In the genomic region with DNA sequence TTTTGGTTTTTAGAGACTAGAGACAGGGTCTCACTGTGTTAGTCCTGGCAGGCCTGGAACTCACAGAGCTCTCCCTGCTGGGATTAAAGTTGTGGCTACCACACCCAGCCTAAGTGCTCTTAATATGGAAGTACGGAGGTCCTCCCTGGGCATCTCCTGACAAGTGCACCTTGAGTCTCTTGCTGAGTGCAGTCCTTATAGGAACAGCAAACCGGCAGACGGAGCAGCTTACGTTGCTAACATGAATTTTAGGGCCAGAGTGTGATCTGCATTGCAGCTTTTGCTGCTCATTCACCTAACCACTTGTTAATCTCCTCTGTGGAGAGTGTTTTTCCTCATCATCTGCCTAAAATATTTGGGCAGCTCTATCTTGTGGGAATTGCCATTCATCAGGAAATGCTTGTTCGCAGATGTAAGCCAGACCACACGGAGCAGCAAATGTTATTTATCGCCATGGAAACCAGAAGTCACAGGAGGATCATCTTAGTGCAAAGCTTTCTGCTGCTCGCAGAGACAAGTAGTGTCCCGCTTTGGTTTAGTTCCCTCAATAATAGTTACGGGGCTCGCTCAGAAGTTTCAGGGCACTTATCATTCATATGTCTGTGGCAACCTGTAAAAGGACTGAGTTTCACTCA, we compare ENCODE assay signal across 8 mouse cellular contexts.
DNase-seq lines count a peak whose midpoint lies in the region; ATAC-seq lines count a peak whose summit lies in the region.

No protein-coding gene starts in this region.

- 0 out of 2 replicates have a peak, but pooled peaks cover 5% of the 10 kb centered on the region for H3K9me3 ChIP-seq in heart, embryonic 12.5 days (replicated peaks)
- no peaks in the 10 kb centered on the region for H3K9me3 ChIP-seq in midbrain, embryonic 14.5 days (ENCODE audit: control insufficient read depth, low read length)

- peak; percentile 64; the same call in 1 of the 2 replicates for ATAC-seq in heart, embryonic 12.5 days (ENCODE audit: insufficient number of reproducible peaks, low FRiP score)
- ATAC-seq in midbrain, embryonic 14.5 days (ENCODE audit: low FRiP score, low TSS enrichment), result no peak
- no peak for ATAC-seq in CD4-positive, CD25-positive, alpha-beta regulatory T cell, adult 4 months

- peak overlapping the region; percentile 21; the same call in 1 of the 2 replicates for H3K4me2 ChIP-seq in heart, embryonic 12.5 days
- no peak overlapping the region for H3K4me2 ChIP-seq in midbrain, embryonic 14.5 days (ENCODE audit: low read length)

- intact Hi-C loops in gastrocnemius, postnatal 14 days (cut with DNase I; ENCODE audit: low total_unique reads), result no loop called here
- intact Hi-C loops in left cerebral cortex, postnatal 14 days (cut with DNase I), result no loop called here

- H3K36me3 ChIP-seq in heart, embryonic 12.5 days, result no peaks in the 10 kb centered on the region
- H3K36me3 ChIP-seq in midbrain, embryonic 14.5 days (ENCODE audit: control insufficient read depth, insufficient read depth, low read length), result no peaks in the 10 kb centered on the region

- H3K4me3 ChIP-seq in brown adipose tissue, adult 24 weeks (ENCODE audit: insufficient read depth, low read depth, low read length), result no peak overlapping the region
- no peak overlapping the region for H3K4me3 ChIP-seq in heart, embryonic 12.5 days
- no peak overlapping the region for H3K4me3 ChIP-seq in midbrain, embryonic 14.5 days (replicated peaks; ENCODE audit: low read depth, low read length)

- H3K27ac ChIP-seq in brown adipose tissue, adult 24 weeks (replicated peaks; ENCODE audit: low read depth, low read length), result peak overlapping the region; percentile 44
- no peak overlapping the region for H3K27ac ChIP-seq in heart, embryonic 12.5 days (ENCODE audit: poor library complexity, severe bottlenecking)
- 0 out of 2 replicates have a peak overlapping the region, but pooled peaks have one; percentile 4 for H3K27ac ChIP-seq in midbrain, embryonic 14.5 days (replicated peaks; ENCODE audit: low read depth, low read length)

- 29% methylated on average over 11 of the region's 11 CpGs for WGBS in heart, embryonic 12.5 days
- WGBS in midbrain, embryonic 14.5 days, result 18% methylated on average over 11 of the region's 11 CpGs

- H3K9ac ChIP-seq in heart, embryonic 12.5 days, result no peak overlapping the region
- no peak overlapping the region for H3K9ac ChIP-seq in midbrain, embryonic 14.5 days (replicated peaks; ENCODE audit: low read length)

- H3K4me1 ChIP-seq in brown adipose tissue, adult 24 weeks (ENCODE audit: control insufficient read depth, insufficient read depth, insufficient read length, low read length), result 0 out of 2 replicates have a peak, but pooled peaks cover 2% of the 10 kb centered on the region
- peaks cover 12% of the 10 kb centered on the region for H3K4me1 ChIP-seq in heart, embryonic 12.5 days (replicated peaks)
- H3K4me1 ChIP-seq in midbrain, embryonic 14.5 days (ENCODE audit: control insufficient read depth, insufficient read depth, low read length), result peaks cover 29% of the 10 kb centered on the region

- DNase-seq in gastrocnemius, postnatal 25 days, result peak; percentile 18
- DNase-seq in gastrocnemius, postnatal 14 days, result no peak
- peak; percentile 80 for DNase-seq in midbrain, embryonic 14.5 days
- DNase-seq in spleen, postnatal 36 days (ENCODE audit: low spot score in 2 of 2), result no peak
- no peak for DNase-seq in left cerebral cortex, postnatal 14 days (ENCODE audit: low spot score in 2 of 2)

- peaks cover 38% of the 10 kb centered on the region for H3K27me3 ChIP-seq in heart, embryonic 12.5 days (replicated peaks)
- H3K27me3 ChIP-seq in midbrain, embryonic 14.5 days (ENCODE audit: control insufficient read depth, insufficient read depth, low read length), result no peaks in the 10 kb centered on the region

Comparison
In these comparisons a context has a peak if more than half of its experiments do, and no peak if none do; other contexts are left out.
1. DNase-seq: peak in gastrocnemius, postnatal 25 days (single experiment) and midbrain, embryonic 14.5 days (single experiment); none in gastrocnemius, postnatal 14 days (single experiment), spleen, postnatal 36 days (0 of 2) and left cerebral cortex, postnatal 14 days (0 of 2).